Mouse (Mus musculus) macrophage (primary cell): ENCODE measurements around the gene Lenep. TPM values are rescaled to one million over a fixed set of nuclear protein-coding genes. Genes with fewer than 3 reads are reported as not detected.
A peak's percentile ranks its signal among the peaks of the same experiment; 100 is the strongest.

Source experiments
- H3K27ac ChIP-seq: fragments of 350-480 bp; formaldehyde crosslinking; 2 replicates; pipeline ENCODE4 v1.9.0; 2021
- H3K36me3 ChIP-seq: fragments of 350-480 bp; formaldehyde crosslinking; 2 replicates; pipeline ENCODE4 v1.9.0; 2021; ENCODE audit errors: inconsistent target
- H3K4me3 ChIP-seq: fragments of 350-480 bp; formaldehyde crosslinking; 2 replicates; pipeline ENCODE4 v1.9.0; 2021; ENCODE audit errors: inconsistent target
- H3K79me2 ChIP-seq: fragments of 350-480 bp; formaldehyde crosslinking; 2 replicates; pipeline ENCODE4 v1.9.0; 2021; ENCODE audit errors: inconsistent target
- WGBS: methylation state at CpG from one replicate; pipeline ENCODE4 v1.1.7; 2026; ENCODE audit warnings: inconsistent platforms; ENCODE audit not compliant: missing documents; 5-methylcytosine and 5-hydroxymethylcytosine counted together
- polyA plus RNA-seq: library from polyadenylated mRNA; stranded (reverse); fragments of 250-400 nt; gene quantifications from 3 replicates; pipeline ENCODE4 v1.2.4, GENCODE M21; 2018; ENCODE audit warnings: inconsistent platforms

Gene Lenep
- polyA plus RNA-seq, 1 experiment from 2014 or later = not detected

GRCm38 (mm10) chr3:89425141-89425525 is 22.5 kb upstream of the Lenep start:
- Histone ChIP-seq H3K36me3 (peaks cover 43% of the 10 kb centered on the region), H3K79me2 (peaks cover 41% of the 10 kb centered on the region), H3K4me3 (no peak overlapping the region), H3K27ac (no peak overlapping the region)
- 92% methylated on average over 4 of the region's 5 CpGs for WGBS

- Histone ChIP-seq H3K4me3 (no peak overlapping the region), H3K79me2 (peaks cover 47% of the 10 kb centered on the region), H3K27ac (no peak overlapping the region), H3K36me3 (peaks cover 43% of the 10 kb centered on the region)
- 92% methylated on average over 5 of the region's 5 CpGs for WGBS
Measured at GRCm38 (mm10) chr3:89424416-89425140, 22.0 kb upstream of the Lenep start.

- H3K36me3 ChIP-seq = peaks cover 39% of the 10 kb centered on the region
- H3K79me2 ChIP-seq = peaks cover 59% of the 10 kb centered on the region
- 35% methylated on average over 6 of the region's 6 CpGs for WGBS
- 0 out of 2 replicates have a peak overlapping the region, but pooled peaks have one; percentile 10 for H3K27ac ChIP-seq
- H3K4me3 ChIP-seq = no peak overlapping the region
Measured at GRCm38 (mm10) chr3:89422556-89423205, 20.1 kb upstream of the Lenep start.

GRCm38 (mm10) chr3:89421810-89422473 is 19.3 kb upstream of the Lenep start:
- Histone ChIP-seq H3K79me2 (peaks cover 66% of the 10 kb centered on the region), H3K4me3 (no peak overlapping the region; the same call in 1 of the 2 replicates), H3K36me3 (peaks cover 32% of the 10 kb centered on the region), H3K27ac (peak overlapping the region; percentile 33)
- 33% methylated on average over 17 of the region's 22 CpGs for WGBS

- peak overlapping the region; percentile 33 for H3K27ac ChIP-seq
- H3K79me2 ChIP-seq = peaks cover 74% of the 10 kb centered on the region
- peaks cover 25% of the 10 kb centered on the region for H3K36me3 ChIP-seq
- WGBS = 18% methylated on average over 9 of the region's 11 CpGs
- H3K4me3 ChIP-seq = no peak overlapping the region; the same call in 1 of the 2 replicates
Measured at GRCm38 (mm10) chr3:89421002-89421774, 18.6 kb upstream of the Lenep start.

GRCm38 (mm10) chr3:89420421-89420820 is 17.8 kb upstream of the Lenep start:
- Histone ChIP-seq H3K79me2 (peaks cover 81% of the 10 kb centered on the region), H3K36me3 (peaks cover 19% of the 10 kb centered on the region), H3K4me3 (no peak overlapping the region), H3K27ac (peak overlapping the region; percentile 33)
- WGBS = 17% methylated on average over 1 of the region's 2 CpGs

- H3K27ac ChIP-seq = peak overlapping the region; percentile 96
- peaks cover 16% of the 10 kb centered on the region for H3K36me3 ChIP-seq
- H3K4me3 ChIP-seq = peak overlapping the region; percentile 93
- WGBS = 46% methylated on average over 3 of the region's 3 CpGs
- peaks cover 79% of the 10 kb centered on the region for H3K79me2 ChIP-seq
Measured at GRCm38 (mm10) chr3:89419981-89420380, 17.4 kb upstream of the Lenep start.

- Histone ChIP-seq H3K79me2 (peaks cover 75% of the 10 kb centered on the region), H3K27ac (peak overlapping the region; percentile 96), H3K4me3 (peak overlapping the region; percentile 93), H3K36me3 (peaks cover 12% of the 10 kb centered on the region)
- WGBS = 10% methylated on average over 9 of the region's 9 CpGs
Measured at GRCm38 (mm10) chr3:89419571-89419970, 17.0 kb upstream of the Lenep start.

- WGBS = 1% methylated on average over 16 of the region's 16 CpGs
- H3K79me2 ChIP-seq = peaks cover 68% of the 10 kb centered on the region
- peak overlapping the region; percentile 93 for H3K4me3 ChIP-seq
- peaks cover 5% of the 10 kb centered on the region; the same call in 1 of the 2 replicates for H3K36me3 ChIP-seq
- H3K27ac ChIP-seq = peak overlapping the region; percentile 96
Measured at GRCm38 (mm10) chr3:89418861-89419250, 16.3 kb upstream of the Lenep start.

- H3K36me3 ChIP-seq = no peaks in the 10 kb centered on the region; the same call in 1 of the 2 replicates
- 0% methylated on average over 34 of the region's 39 CpGs for WGBS
- peak within 1 kb of the TSS; percentile 96 for H3K27ac ChIP-seq
Measured at GRCm38 (mm10) chr3:89418170-89418860, 15.7 kb upstream of the Lenep start, which contains the start of the genes Cks1b and Shc1. Cks1b (minus strand) TSS chr3:89418383. Shc1 (plus strand) TSS chr3:89418443.

GRCm38 (mm10) chr3:89417840-89418169 is 15.2 kb upstream of the Lenep start:
- H3K79me2 ChIP-seq = peaks cover 60% of the 10 kb centered on the region
- peak overlapping the region; percentile 93 for H3K4me3 ChIP-seq
- peak overlapping the region; percentile 96 for H3K27ac ChIP-seq
- WGBS = under 1% methylated on average over 20 of the region's 20 CpGs
- H3K36me3 ChIP-seq = no peaks in the 10 kb centered on the region

More at GRCm38 (mm10) chr3:89418170-89418860, 15.7 kb upstream of the Lenep start, which contains the start of the genes Cks1b and Shc1:
- H3K4me3 ChIP-seq = peak within 1 kb of the TSS; percentile 93
- peaks cover 63% of the 10 kb centered on the region for H3K79me2 ChIP-seq

GRCm38 (mm10) chr3:89417131-89417530 is 14.5 kb upstream of the Lenep start:
- WGBS = 34% methylated on average over 2 of the region's 2 CpGs
- peak overlapping the region; percentile 96 for H3K27ac ChIP-seq

GRCm38 (mm10) chr3:89416158-89416557 is 13.6 kb upstream of the Lenep start:
- 95% methylated on average over 8 of the region's 8 CpGs for WGBS
- no peak overlapping the region for H3K4me3 ChIP-seq
- H3K79me2 ChIP-seq = peaks cover 53% of the 10 kb centered on the region
- no peak overlapping the region for H3K27ac ChIP-seq
- H3K36me3 ChIP-seq = no peaks in the 10 kb centered on the region

More at GRCm38 (mm10) chr3:89417131-89417530, 14.5 kb upstream of the Lenep start:
- H3K36me3 ChIP-seq = no peaks in the 10 kb centered on the region
- H3K79me2 ChIP-seq = peaks cover 59% of the 10 kb centered on the region
- peak overlapping the region; percentile 93 for H3K4me3 ChIP-seq
